Mouse (Mus musculus) ovary, adult 18-20 months (tissue): ENCODE measurements around the gene Wfdc1.

Experiments
- DNase-seq: peaks from one replicate; pipeline ENCODE4 v3.0.0; 2022; ENCODE audit warnings: low spot score, mixed read lengths

Wfdc1 gene

DNA sequence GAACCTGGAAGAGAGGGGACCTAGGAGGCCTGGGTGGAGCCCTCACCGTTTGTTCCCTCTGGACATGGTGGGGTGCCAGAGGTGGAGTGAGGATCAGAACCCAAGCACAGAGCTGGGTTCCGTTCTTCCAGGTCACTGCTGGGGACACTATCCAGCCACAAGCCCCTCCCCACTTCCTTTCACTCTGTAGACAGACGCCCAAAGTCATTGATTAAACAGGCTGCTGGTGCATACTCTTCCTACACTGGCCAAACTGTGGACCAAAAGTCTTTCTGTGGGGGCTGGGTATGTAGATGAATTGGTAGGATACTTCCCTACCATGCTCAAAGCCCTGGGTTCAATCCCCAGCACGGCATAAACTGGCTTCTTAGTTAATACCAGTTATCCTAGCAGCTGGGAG, 25.8 kb downstream of the Wfdc1 start:
- DNase-seq = no peak

DNA sequence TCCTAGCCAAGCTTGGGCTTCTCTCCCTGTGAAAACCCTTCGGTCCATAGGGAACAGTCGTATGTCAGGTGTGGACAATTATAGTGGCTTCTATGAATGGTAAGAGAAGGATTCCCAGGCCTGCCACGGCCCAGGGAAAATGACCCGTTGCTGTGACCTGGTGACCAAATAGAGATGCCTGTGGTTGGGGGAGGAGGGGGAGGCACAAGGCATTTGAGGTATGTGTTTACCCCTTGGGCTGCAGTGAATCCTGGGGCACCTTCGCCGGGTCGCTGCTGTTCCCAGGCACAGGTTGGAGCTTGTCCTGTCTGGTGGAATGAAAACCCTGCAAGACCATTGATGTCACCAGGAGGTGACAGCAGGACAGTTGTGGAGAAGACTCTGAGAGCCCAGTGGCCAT, 28.5 kb downstream of the Wfdc1 start:
- DNase-seq = no peak

DNA sequence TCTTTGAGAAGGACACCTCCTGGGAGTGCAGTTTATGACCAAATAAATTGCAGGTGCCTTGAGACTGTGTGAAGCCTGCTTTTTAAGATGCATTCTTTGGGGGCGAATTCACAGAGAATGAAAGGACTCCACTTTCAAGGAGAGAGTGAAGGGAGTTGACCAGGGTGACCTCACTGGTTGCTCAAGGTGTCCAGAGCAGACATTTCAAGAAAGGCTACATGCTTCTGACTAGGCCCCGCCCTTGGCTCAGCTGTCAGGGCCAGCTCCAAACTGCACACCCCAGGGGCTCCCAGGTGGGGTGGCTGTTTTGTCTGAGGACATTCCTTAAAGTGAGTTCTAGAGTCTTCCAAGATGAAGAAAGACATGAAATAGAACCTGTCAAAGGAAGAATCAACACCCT, 31.0 kb downstream of the Wfdc1 start:
- no peak for DNase-seq

DNA sequence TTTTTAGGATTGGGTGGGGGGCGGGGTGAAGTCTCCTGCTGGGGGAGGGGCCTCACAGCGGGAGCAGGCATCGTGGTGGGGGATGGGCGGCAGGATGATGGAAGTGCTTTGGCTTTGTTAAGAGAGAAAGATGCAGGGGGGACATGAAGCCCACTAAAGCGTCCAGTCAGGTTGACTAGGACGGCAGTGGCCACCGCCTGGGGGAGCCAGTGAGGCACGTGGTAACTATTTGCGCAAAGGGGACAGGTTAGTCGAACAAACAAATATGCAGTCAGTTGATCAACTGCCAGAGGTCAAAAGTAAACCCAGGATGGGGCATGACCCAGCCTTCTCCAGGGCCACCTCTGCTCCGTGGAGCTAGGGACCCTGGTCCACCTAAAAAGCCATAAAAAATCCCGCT, 32.8 kb downstream of the Wfdc1 start:
- DNase-seq = no peak

DNA sequence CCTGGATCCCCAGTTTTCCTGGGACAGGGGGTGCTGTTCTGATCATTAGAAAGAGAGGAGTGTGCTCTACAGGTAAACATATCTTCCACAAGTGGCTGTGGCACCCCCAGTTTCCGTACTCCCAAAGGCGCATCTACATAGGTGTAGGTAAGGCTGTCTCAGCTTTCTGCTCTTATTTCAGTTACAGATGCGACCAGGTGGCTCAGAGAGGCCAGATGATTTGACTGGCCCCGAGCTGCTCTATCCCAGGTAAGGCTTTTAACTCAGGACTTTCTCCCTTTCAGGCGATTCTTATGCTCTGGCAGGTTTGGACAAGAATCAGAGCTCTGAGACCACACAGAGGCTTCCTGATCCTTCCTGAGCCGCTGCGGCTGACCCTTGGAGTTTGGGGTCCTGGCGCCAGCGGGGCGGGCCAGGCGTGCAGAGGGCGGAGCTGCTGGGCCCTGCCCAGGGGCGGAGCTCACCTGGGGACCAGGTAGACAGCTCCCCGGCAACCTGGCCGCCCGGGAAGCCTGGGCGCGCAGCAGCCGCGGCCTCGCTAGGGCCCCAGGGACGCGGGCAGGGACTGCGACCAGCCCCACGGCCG, 33.5 kb downstream of the Wfdc1 start, which contains the start of gene Atp2c2:
TSS of gene Atp2c2 (plus strand) at position 461 of the 586 bp plus-strand sequence.
- DNase-seq = no peak

DNA sequence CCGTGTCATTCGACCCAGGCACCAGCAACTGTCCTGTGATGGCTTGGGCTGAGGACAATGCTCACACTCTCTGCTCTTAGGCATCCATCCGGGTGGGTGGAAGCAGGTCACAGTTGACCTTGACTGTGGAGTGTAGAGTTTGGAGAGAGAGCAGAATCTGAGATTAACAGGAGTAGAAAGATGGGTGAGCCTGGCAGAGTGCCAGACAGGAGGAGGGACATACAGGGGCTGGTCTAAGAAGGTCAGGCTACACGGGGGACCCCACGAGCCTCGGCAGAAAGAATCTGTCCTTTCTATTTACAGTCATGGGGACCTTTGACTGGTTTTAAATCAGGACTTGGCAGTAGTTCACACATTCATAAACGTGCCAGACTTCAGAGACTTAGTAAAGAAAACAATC, 36.8 kb downstream of the Wfdc1 start:
- DNase-seq = no peak

DNA sequence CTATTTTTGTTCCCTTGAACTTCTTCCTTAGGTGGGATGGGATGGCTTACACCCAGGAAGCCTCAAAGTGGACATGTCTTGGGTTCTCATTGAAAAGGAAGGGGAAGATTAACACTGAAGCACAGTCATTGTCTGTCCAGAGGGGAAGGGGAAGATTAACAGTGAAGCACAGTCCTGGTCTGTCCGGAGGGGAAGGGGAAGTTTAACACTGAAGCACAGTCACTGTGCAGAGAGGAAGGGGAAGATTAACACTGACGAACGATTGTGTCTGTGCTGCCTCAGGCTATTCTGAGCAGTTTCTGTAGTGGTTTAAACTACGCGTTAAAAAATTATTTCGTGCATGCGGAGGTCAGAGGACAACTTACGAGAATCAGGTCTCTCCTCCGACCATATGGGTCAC, 41.0 kb downstream of the Wfdc1 start:
- no peak for DNase-seq

DNA sequence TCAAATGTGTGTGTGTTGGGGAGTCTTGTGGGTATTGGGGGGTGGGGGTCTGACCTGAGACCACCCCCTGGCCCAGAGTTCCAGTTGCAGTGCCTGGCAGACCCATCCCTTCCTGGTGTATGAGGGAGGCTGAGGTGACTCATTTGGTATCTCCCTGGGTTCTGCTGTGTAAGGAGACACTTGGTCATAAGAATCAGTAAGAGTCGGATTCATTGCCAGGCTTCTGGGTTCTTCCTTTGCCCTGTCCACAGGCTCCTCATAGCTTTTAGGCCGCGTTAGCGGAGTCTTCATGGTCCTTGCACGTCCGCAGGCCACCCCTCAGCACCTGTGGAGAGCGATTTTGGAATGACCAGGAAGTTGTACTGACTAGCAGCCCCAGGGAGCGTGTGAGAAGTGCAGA, 42.3 kb downstream of the Wfdc1 start:
- no peak for DNase-seq

DNA sequence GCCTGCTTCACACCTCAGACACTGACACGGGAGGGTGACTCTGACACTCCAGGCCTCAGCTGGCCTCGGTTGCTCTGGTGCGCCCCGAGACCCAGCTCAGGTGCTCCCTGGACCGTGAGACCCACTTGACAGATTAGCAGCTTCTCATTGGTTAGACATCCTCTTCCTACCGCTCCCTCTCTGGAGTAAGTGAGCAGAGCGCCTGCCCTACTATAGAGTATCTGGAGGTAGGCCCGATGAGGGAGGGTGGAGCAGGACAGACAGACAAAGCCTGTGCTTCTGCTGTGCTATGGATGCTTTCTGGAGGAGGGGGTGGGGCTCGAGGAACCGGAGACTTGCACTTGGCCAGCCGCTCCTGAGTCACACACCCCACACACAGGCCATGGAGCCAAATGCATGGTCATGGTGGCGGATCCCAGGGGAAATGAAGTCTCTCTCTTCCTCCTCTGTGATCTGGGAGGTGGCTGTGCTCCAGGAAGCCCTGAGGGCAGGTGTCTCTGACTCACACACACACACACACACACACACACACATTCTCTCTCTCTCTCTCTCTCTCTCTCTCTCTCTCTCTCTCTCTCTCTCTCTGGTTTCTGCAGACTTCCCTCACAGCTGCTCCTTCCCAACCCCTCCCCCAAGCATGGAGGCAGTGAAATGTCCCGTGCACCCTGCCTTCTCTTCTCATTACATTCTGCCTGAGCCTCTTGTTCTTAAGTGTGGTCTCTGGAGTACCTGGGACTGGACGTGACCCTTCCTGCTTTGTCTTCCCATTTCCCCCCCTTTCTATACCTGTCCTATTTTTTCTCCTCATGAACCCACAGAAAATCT, 42.9 kb downstream of the Wfdc1 start:
- DNase-seq = no peak

DNA sequence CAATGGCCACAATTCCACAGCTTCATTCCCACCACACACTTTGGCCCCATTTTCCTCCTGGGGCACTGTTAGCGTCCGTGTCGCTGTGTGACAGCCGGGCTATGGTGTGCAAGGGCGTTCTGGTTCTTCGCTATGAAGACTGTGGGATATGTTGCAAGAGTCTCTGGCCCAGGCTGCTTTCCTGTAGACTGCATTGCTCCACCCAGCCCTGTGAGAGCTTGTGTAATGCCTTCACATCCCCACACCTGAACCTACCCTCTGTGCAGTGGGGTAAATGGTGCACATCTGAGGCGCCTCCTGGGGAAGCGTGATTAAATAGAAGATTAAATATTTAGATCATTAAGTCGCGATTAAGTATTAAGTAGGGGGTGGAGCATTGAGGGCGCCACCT, 43.5 kb downstream of the Wfdc1 start:
- no peak for DNase-seq

DNA sequence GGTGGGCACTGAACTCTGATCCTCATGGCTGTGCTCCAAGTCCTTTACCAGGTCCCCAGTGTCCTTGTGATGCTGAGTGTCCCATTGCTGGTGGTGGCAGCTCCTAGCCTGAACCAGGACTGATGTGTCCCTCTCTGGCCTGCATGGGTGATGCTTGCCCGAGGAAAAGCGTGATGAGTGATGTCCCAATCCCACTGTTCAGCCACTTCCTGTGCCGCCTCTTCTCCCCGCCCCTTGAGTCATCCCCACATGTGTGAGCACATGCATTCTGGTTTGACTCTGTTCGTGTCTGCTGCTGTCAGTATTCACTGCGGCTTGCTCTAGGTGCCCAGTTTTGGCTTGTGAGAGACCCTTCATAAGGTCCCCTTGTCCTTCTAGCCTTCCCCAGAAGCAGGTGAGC, 46.1 kb downstream of the Wfdc1 start:
- no peak for DNase-seq

DNA sequence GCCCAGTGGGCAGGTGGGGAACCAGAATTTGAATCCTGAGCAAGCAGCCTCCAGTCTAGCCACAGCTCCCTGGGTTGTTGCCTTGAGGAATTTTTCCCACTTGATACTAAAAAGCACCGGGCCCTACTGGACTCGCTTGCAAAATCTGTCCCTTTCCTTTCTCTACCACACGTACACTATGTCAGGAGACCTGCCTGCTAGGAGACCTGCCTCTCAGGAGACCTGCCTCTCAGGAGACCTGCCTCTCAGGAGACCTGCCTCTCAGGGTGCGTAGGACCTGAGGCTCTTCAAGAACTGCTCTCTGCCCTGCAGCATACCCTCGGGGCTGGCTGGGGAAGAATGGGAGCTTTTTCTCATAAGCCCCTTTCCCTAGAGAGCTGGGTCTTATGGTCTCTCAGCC, 47.3 kb downstream of the Wfdc1 start:
- no peak for DNase-seq

DNA sequence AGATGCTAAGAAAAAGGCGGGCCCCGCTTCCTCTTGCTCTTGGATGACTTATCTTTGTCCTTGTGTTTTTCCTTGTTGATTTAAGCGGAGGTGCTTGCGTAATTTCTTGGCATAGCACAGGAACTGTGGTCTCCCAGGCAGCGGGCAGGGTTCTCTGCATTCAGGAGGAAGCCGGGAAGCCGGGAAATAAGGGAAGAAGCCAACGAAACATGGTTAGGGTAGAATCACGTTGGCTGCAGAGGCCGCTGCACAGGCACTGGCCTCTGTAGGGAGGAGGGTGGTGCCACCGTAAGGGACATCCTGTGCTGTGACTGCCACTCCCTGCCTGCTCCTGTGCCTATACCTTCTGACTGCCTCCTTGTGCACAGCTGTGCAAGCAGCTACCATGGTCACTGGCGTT, 49.1 kb downstream of the Wfdc1 start:
- peak; percentile 71 for DNase-seq

DNA sequence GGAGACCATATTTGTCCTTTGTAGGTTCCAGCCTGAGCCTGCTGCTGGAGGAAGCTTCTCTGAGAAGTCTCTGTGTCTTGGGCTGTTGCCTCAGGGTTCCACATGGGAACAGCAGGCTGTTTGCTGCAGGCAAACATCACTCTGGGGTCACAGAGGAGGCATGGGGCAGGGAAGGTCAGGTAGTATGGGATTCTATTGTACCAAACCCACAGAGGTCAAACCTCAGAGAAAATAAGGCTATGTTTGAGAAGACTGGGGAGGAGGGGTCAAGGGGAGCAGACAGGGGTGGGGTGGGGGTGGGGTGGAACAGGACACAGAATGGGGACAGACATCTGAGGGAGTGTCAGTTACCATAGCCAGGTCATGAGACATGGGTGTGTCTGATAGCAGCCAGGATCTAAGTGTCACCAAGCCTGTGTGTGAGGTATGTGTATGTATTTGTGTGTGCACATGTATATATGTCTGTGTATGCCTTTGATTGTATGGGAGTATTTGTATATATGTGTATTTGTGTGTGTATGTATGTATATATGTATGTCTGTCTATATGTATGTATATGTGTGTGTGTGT, 50.6 kb downstream of the Wfdc1 start:
- no peak for DNase-seq

DNA sequence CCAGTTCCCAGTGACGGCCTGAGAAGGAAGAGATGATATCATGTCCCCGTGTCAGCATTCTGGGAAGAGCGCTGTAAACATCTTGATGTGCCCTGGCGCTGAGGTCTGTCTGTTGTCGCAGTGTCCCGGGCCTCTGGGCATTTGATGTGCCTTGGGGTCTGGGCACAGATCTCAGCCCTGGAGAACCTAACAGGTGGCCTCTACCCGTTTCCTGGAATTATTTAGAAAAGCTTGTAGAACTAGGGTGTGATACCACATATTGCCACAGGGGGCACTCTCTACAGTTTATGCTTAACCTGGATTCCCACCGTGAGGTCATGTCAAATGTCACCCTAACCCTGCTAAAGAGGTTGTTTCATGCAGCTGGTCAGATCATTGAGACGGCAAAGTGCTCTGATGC, 51.6 kb downstream of the Wfdc1 start:
- DNase-seq = no peak

DNA sequence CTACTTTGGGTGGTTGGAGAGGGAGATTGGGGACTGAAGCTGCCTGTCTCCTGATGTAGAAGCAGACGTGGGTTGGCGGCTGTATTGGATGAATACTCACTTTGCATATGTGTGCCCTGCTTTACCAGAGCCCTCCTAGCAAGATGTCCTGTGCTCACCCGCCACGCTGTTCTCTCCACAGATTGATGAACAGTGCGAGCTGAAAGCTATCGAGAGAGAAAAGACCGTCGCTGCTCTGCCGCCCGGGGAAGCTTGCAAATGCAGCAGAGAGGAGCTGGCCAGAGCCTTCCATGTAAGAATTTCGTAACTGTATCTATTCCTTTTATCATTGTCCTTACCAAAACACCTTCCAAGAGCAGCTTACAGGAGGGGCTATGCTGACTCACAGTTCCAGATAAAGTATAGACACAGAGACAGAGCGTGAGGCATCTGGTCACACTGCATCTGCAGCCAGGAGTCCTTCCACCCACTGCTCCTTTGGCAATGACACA, 52.9 kb downstream of the Wfdc1 start:
- DNase-seq = no peak

DNA sequence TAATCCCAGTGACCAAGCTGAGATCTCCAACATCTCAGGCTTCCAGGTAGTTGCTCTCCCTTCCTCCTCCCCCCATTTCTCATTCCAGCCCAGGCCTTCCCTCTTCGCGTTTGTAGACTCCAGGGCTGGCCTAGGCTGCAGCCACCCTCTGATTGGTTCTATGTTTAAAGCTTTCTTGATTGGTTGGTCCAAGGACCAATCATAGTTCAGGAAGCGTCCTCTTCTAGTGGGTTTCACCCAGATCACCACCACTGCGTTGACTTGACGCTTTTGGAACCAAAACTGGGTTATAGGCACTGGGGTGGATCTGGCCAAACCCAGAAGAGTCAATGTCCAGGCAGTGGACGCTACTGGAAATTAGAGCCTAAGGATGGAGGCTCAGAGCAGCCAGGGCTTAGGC, 56.2 kb downstream of the Wfdc1 start:
- DNase-seq = no peak

DNA sequence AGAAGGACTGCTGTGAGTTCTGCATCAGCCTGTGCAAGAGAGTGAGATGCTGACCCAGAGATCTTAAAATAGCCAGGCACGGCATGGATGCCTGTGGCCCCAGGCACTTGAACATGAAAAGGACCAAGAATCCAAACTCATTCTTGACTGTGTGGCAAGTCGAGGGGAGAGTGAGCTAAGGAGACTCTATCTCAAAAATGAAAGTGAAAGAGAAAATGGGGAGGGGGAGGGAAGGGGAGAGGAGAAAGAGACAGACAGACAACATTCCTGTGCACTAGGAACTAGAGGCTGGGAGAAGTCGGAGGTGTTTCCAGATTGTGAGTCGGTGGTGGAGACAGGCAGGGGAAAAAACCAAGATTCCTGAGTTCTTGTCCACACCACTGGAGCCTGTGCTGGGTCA, 57.5 kb downstream of the Wfdc1 start:
- no peak for DNase-seq

DNA sequence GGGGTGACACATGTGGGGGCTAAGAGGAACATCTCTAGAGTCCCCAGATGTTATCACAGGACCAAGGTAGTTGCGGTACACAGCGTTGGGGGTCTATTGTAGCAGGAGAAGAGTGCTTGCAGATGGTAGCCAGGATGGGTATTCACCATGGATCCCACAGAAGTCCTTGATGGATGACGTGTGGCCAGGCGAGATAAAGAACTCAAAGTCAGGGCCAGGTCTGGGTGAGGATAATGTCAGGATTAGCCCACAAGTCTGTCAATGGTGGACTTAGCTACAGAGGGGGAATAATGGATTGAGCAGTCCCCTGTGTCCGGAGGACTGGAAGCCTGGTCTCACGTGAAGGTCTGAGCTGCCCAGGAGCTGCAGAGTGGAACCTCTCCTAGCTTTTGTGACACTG, 58.4 kb downstream of the Wfdc1 start:
- no peak for DNase-seq

DNA sequence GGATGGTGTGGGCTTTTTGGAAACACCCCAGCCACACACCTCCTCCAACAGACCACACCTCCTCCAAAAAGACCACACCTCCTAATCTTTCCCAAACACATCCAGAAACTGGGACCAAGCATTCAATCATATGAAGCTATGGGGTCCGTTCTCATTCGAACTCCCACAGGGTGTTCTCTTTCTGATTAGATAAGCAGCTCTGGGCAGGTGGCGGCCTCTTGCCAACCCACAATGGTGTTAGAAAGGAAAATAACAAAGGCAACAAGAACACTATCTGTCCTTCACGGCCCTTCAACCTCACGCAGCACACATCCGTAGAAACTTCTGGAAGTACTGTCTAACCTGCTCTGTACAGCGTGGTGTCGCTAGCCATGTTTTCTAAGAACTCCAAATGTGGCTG, 60.9 kb downstream of the Wfdc1 start:
- DNase-seq = no peak

DNA sequence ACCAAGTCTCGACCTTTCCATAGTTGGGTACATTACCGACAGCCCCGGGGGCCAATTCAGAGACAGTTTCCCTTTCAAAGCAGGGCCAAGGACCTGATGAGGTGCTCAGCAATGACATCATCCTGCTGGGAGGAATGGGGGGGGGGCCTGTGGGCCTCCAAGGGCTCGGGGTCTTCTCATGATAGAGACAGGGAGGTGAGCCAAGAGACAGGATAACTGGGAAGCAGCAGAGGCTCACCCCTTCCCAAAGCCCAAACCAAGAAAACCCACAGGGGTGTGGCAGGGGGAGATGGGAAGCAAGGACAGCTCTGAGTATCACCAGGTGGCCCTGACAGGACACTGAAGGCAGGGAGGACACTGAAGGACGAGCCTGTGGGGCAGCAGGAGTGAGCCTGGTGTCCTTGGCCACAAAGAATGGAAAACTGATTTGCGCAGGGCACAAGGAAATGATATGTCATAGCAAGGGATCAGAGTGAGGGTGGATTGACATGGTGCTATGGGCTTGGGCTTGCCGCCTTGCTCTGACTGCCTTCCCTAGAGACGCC, 62.3 kb downstream of the Wfdc1 start:
- DNase-seq = no peak

DNA sequence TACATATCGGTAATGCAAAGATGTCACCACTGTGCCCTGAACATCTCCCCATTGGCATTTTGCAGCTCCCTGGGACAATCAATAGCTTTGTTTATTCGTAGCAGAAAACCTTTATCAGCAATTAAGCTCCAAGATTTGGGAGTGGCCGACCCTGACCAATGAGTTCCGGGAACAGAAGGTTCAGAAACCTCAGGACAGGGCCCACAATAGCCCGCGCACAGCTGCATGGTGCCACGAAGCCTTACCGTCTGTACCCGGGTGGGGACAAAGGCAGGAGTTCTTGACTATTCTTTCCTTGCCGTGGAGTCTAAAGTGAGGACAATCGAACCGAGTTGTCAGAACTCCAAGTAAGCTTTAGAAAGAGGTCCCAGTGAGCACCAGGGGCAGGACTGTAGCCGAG, 65.9 kb downstream of the Wfdc1 start:
- no peak for DNase-seq

DNA sequence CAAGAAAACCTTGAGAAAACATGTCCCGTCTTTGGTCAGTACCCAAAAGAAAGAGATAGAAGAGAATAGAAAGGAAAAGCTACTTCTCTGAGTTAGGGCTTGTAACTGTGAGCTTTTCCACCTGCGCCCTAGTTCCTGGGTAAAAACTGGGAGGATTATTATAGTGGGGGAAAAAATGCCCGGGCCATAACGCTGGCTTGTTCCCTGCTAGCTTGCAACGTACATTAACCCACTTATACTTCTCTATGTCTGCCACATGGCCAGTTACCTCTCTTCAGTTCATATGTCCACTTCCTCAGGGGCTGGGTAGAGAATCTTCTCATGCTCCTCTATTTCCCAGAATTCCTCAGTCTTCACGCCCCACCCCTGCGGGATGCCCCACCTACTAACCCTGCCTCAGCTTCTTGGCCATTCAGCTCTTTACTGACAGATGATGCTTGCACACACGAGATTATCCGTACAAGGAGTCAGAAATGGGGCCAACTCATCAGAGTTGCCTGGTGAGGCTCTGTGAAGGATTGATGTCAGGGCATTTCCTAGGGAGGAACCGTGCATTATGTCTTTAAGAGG, 70.3 kb downstream of the Wfdc1 start:
- no peak for DNase-seq
